Mouse (Mus musculus) ES-E14 (cell line): ENCODE results near the gene Metap1d. TPM values are rescaled to one million over a fixed set of nuclear protein-coding genes. Genes with fewer than 3 reads are reported as not detected.

Experiments
- DNase-seq: peaks from one replicate; pipeline ENCODE4 v3.0.0-alpha.2; 2013; ENCODE audit warnings: low read depth, low spot score
- H3K27ac ChIP-seq: 2 replicates; pipeline ENCODE4 v1.5.1; 2012; ENCODE audit warnings: low read depth, mild to moderate bottlenecking, low read length, moderate library complexity, mixed read lengths; ENCODE audit not compliant: poor library complexity, insufficient read depth, severe bottlenecking
- H3K36me3 ChIP-seq: 2 replicates; pipeline ENCODE4 v1.6.1; 2012; ENCODE audit warnings: mild to moderate bottlenecking, low read length, moderate library complexity, mixed read lengths; ENCODE audit not compliant: control insufficient read depth, poor library complexity, insufficient read depth, severe bottlenecking
- H3K4me1 ChIP-seq, 2 experiments: fragments of 150-350 bp in 1 of 2; sonication (generic) in 1 of 2; 2 replicates each; pipeline ENCODE4 v1.6.1; 2012; ENCODE audit warnings: low read length in 2 of 2, mild to moderate bottlenecking in 1 of 2, mixed read lengths in 1 of 2; ENCODE audit not compliant: control insufficient read depth in 2 of 2, insufficient read depth in 2 of 2, poor library complexity in 1 of 2
- H3K4me3 ChIP-seq, 2 experiments: fragments of 150-350 bp in 1 of 2; sonication (generic) in 1 of 2; 2 replicates each; pipeline ENCODE4 v1.5.1; 2012; ENCODE audit warnings: low read length in 2 of 2, low read depth in 1 of 2, mild to moderate bottlenecking in 1 of 2, mixed read lengths in 1 of 2; ENCODE audit not compliant: insufficient read depth in 1 of 2, poor library complexity in 1 of 2, severe bottlenecking in 1 of 2
- H3K9ac ChIP-seq: 2 replicates; pipeline ENCODE4 v1.6.1; 2012; ENCODE audit warnings: low read depth, mild to moderate bottlenecking, low read length, mixed read lengths; ENCODE audit not compliant: poor library complexity, insufficient read depth, severe bottlenecking
- H3K9me3 ChIP-seq: fragments of 150-350 bp; sonication (generic); 2 replicates; pipeline ENCODE4 v1.6.1; 2012; ENCODE audit warnings: low read depth, mild to moderate bottlenecking, low read length; ENCODE audit not compliant: control insufficient read depth, insufficient read depth
- CHD2 ChIP-seq: IDR thresholded peaks from 2 replicates; pipeline ENCODE4 v1.6.1; 2014; ENCODE audit warnings: mild to moderate bottlenecking, low read depth, low read length, inconsistent platforms
- HCFC1 ChIP-seq: IDR thresholded peaks from 2 replicates; pipeline ENCODE4 v1.6.1; 2012; ENCODE audit warnings: low read length, inconsistent platforms, borderline replicate concordance; ENCODE audit not compliant: insufficient read depth
- MAFK ChIP-seq: IDR thresholded peaks from 2 replicates; pipeline ENCODE4 v1.6.1; 2014; ENCODE audit warnings: mild to moderate bottlenecking, low read depth, low read length, inconsistent platforms; ENCODE audit not compliant: insufficient read depth
- ZC3H11A ChIP-seq: IDR thresholded peaks from 2 replicates; pipeline ENCODE4 v1.6.1; 2012; ENCODE audit warnings: low read depth, mild to moderate bottlenecking, inconsistent platforms, low read length, borderline replicate concordance
- ZNF384 ChIP-seq: IDR thresholded peaks from 2 replicates; pipeline ENCODE4 v1.6.1; 2012; ENCODE audit warnings: low read depth, low read length, inconsistent platforms
- in situ Hi-C, 2 experiments: fragments of 600-800 bp; cut with MboI; formaldehyde crosslinking; loops; one replicate each; pipeline ENCODE4 v1.15.1; 2025; ENCODE audit warnings: low sequenced_read_pairs in 2 of 2, inconsistent platforms in 1 of 2; ENCODE audit not compliant: unreplicated experiment in 2 of 2
- total RNA-seq: library from RNA; depleted of rRNA; stranded (reverse); fragments of 300-350 nt; gene quantifications from 2 replicates; pipeline ENCODE4 v1.2.3, GENCODE M21; 2012

Metap1d gene
- total RNA-seq, 1 experiment = 18.8 TPM

GRCm38 (mm10) chr2:71528714-71529510, 75.8 kb downstream of the Metap1d start:
- Histone ChIP-seq H3K4me3 (peak overlapping the region; percentile 55 to 73), H3K9me3 (no peaks in the 10 kb centered on the region), H3K36me3 (no peaks in the 10 kb centered on the region), H3K4me1 (peaks cover 0 to 8% of the 10 kb centered on the region in 2 experiments; a peak in 1 of 4 replicates), H3K9ac (peak overlapping the region; percentile 29; the same call in 1 of the 2 replicates), H3K27ac (no peak overlapping the region)
- TF ChIP-seq ZNF384 = no peak
- TF ChIP-seq CHD2 = no peak
- no peak for TF ChIP-seq MAFK
- in situ Hi-C loops = loop anchor here (10.0 to 25.0 kb wide), 2 partner anchors 1054 to 1942 kb away; partner anchors contain the start of genes Lrp2 (in 1 of the 2) and Sp5 (in 1 of the 2)
- DNase-seq = no peak

GRCm38 (mm10) chr2:71529511-71530351, 76.7 kb downstream of the Metap1d start:
- Histone ChIP-seq H3K9me3 (no peaks in the 10 kb centered on the region), H3K36me3 (no peaks in the 10 kb centered on the region), H3K27ac (no peak overlapping the region), H3K9ac (peak overlapping the region; percentile 29; the same call in 1 of the 2 replicates), H3K4me1 (peaks cover 0 to 8% of the 10 kb centered on the region in 2 experiments; a peak in 1 of 4 replicates), H3K4me3 (peak overlapping the region; percentile 55 to 73)
- no peak for DNase-seq
- TF ChIP-seq ZNF384 = no peak
- TF ChIP-seq ZC3H11A = no peak
- 0 out of 2 replicates have a peak, but pooled peaks have one; percentile 45 for TF ChIP-seq HCFC1
- TF ChIP-seq CHD2 = peak; percentile 89; the same call in 1 of the 2 replicates
- no peak for TF ChIP-seq MAFK
- in situ Hi-C loops = loop anchor here (10.0 to 25.0 kb wide), 3 partner anchors 1055 to 1942 kb away; partner anchors contain the start of genes Sp5 (in 2 of the 2), Lrp2 (in 1 of the 2) and Sp9 (in 1 of the 2)

- Histone ChIP-seq H3K9ac (no peak overlapping the region), H3K4me3 (peak overlapping the region in 1 of 2 experiments; percentile 55; a peak in 1 of 4 replicates), H3K9me3 (no peaks in the 10 kb centered on the region), H3K27ac (no peak overlapping the region), H3K4me1 (peaks cover 0 to 8% of the 10 kb centered on the region in 2 experiments; a peak in 1 of 4 replicates), H3K36me3 (no peaks in the 10 kb centered on the region)
- in situ Hi-C loops = loop anchor here in 1 of 2 experiments (10.0 to 25.0 kb wide), 3 partner anchors 1056 to 1943 kb away; partner anchors contain the start of genes Lrp2, Sp5 and Sp9
- TF ChIP-seq HCFC1 (no peak), MAFK (no peak), CHD2 (no peak), ZNF384 (no peak), ZC3H11A (no peak)
- no peak for DNase-seq
Observed at GRCm38 (mm10) chr2:71530391-71531123, 77.5 kb downstream of the Metap1d start.

GRCm38 (mm10) chr2:71531124-71531590, 78.1 kb downstream of the Metap1d start:
- Histone ChIP-seq H3K4me3 (no peak overlapping the region), H3K9ac (no peak overlapping the region), H3K36me3 (no peaks in the 10 kb centered on the region)

More at GRCm38 (mm10) chr2:71531124-71531590, 78.1 kb downstream of the Metap1d start:
- DNase-seq = no peak
- Histone ChIP-seq H3K27ac (no peak overlapping the region), H3K4me1 (peaks cover 0 to 3% of the 10 kb centered on the region in 2 experiments; a peak in 1 of 4 replicates), H3K9me3 (no peaks in the 10 kb centered on the region)
- in situ Hi-C loops = loop anchor here in 1 of 2 experiments (10.0 to 25.0 kb wide), 3 partner anchors 1056 to 1944 kb away; partner anchors contain the start of genes Lrp2, Sp5 and Sp9
- TF ChIP-seq HCFC1 = no peak
